Mouse (Mus musculus) adrenal gland, adult 10 weeks (tissue): ENCODE measurements around the gene Thra. TPM values are rescaled to one million over a fixed set of nuclear protein-coding genes. Genes with fewer than 3 reads are reported as not detected.

Experiments
- polyA plus RNA-seq: library from polyadenylated mRNA; stranded (reverse); fragments of 350-450 nt; fragmentation: Illumina TruSeq; extraction: RNeasy Lipid Tissue Mini Kit (QIAGEN cat#74804); gene quantifications from one replicate; pipeline ENCODE4 v1.2.3, GENCODE M21; 2014; ENCODE audit warnings: low read depth, low replicate concordance

Thra gene
- polyA plus RNA-seq: 10.6 TPM

GRCm38 (mm10) chr11:98740393-98741050 lies at the start of gene Thra:
TSS of gene Thra (plus strand) at chr11:98740638.

DNA sequence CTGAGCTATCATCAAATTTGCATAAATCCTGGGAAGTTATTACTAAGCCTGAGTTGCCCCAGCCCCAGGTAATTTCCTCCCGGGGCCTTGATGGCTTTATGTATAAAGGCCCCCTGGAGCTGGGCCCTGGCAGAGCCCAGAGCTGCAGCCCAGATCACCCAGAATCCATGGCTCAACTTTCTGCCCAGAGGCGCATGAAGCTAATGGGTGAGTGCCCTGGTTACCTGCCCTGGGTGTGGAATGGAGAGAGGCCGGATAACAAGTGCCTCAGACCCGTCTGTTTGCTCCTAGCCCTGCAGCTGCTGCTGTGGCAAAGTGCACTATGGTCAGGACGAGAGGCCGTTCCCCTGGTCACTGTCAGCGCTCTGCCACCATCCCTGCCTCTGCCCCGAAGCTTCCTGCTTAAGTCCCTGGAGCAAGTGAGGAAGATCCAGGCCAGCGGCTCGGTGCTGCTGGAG lies 39.2 kb upstream of the Thra start, which contains the start of gene Csf3:
Gene Csf3 (plus strand): TSS at position 51 of the 458 bp plus-strand sequence.

DNA sequence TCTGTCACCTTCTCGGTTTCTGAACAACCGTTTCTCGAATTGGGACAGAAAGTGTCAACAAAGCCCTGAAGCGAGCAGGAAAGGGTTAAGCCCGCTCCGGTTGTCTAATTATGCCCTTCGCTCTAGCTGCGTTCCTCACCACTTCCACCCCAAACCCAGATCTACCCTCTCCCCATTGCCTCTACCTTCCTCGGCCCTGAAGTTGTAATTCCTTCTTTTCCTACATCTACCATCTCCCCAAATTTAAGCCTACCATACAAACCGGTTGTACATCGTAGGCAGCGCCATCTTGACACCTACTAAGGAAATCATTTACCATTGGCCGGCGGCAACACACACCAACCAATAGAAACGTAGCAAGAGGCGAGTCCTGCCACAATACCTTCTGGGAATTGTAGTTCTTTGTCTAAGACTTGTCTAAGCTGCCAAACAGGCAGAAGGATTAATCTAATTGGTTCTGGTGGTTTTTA lies 11.3 kb upstream of the Thra start, which contains the start of gene Med24:
Gene Med24 (minus strand): TSS at position 317 of the 470 bp plus-strand sequence.

GRCm38 (mm10) chr11:98774582-98775347 lies 34.3 kb downstream of the Thra start, which contains the start of gene Nr1d1:
TSS of gene Nr1d1 (minus strand) at chr11:98775333.

DNA sequence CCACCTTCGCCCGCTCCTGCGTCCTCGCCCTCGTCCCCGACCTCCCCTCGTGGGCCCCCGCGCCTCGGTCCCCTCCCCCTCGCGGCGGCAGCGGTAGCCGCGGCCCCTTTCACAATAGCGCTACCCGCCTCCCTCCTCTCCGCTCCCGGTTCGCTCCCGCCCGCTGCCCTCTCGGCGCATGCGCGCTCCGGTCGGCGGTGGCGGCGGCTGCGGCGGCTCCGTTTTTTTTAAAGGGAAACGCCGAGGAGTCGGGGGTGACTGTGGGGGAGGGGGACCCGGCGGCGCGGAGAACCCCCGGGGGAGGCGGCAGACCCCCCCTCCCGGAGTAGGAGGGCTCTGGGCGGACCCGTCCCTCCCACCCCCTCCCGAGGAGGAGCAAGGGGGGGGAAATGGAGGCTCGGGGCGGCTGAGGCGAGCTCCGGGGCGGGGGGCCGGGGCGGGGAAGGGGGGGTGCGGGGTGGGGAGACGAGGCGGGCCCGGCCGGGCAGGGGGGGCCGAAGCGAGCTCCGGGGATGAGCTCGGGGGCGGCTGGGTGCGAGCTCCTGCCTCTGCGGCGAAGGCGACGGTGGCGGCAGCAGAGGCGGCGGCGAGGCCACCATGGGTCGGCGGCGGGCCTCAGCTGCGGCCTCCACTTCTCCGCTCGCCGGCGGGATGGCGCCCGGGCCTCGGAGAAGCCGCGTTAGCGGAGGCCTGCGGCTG lies 54.7 kb downstream of the Thra start, which contains the start of gene Msl1:
Gene Msl1 (plus strand): TSS at position 502 of the 699 bp plus-strand sequence.

GRCm38 (mm10) chr11:98804605-98805004 lies 64.2 kb downstream of the Thra start, which contains the start of gene Casc3:
TSS of gene Casc3 (plus strand) at chr11:98804905.

Other genes with a start within 250 kb of the Thra start
- gene Ikzf3, start 194.6 kb upstream of the Thra start, polyA plus RNA-seq: 0.52 TPM
- not detected for gene Zpbp2, start 189.5 kb upstream of the Thra start, polyA plus RNA-seq
- gene Ormdl3, start 153.3 kb upstream of the Thra start, polyA plus RNA-seq: 19.8 TPM
- not detected for gene Lrrc3c, start 142.3 kb upstream of the Thra start, polyA plus RNA-seq
- 0.64 TPM for gene Gm12355, start 115.0 kb upstream of the Thra start, polyA plus RNA-seq
- gene Gsdma3, start 114.3 kb upstream of the Thra start, polyA plus RNA-seq: not detected
- not detected for gene Gsdma2, start 93.9 kb upstream of the Thra start, polyA plus RNA-seq
- gene Gsdma, start 76.3 kb upstream of the Thra start, polyA plus RNA-seq: not detected
- 17.7 TPM for gene Psmd3, start 58.1 kb upstream of the Thra start, polyA plus RNA-seq
- not detected for gene Csf3, start 39.4 kb upstream of the Thra start, polyA plus RNA-seq
- 5.1 TPM for gene Med24, start 11.2 kb upstream of the Thra start, polyA plus RNA-seq
- gene Nr1d1, start 34.7 kb downstream of the Thra start, polyA plus RNA-seq: 8.7 TPM
- gene Msl1, start 54.9 kb downstream of the Thra start, polyA plus RNA-seq: 93.3 TPM
- gene Casc3, start 64.3 kb downstream of the Thra start, polyA plus RNA-seq: 20.9 TPM
- gene Rapgefl1, start 96.1 kb downstream of the Thra start, polyA plus RNA-seq: 0.23 TPM
- 9.9 TPM for gene Wipf2, start 123.0 kb downstream of the Thra start, polyA plus RNA-seq
- gene Cdc6, start 167.2 kb downstream of the Thra start, polyA plus RNA-seq: 0.58 TPM
- 1.1 TPM for gene Rara, start 187.2 kb downstream of the Thra start, polyA plus RNA-seq
- not detected for gene Gjd3, start 242.4 kb downstream of the Thra start, polyA plus RNA-seq